Mouse (Mus musculus): ENCODE data around the gene Gjb1. TPM values are rescaled to one million over a fixed set of nuclear protein-coding genes. Genes with fewer than 3 reads are reported as not detected.

Gene Gjb1
- polyA plus RNA-seq, 1 experiment from 2014 or later = not detected

DNA sequence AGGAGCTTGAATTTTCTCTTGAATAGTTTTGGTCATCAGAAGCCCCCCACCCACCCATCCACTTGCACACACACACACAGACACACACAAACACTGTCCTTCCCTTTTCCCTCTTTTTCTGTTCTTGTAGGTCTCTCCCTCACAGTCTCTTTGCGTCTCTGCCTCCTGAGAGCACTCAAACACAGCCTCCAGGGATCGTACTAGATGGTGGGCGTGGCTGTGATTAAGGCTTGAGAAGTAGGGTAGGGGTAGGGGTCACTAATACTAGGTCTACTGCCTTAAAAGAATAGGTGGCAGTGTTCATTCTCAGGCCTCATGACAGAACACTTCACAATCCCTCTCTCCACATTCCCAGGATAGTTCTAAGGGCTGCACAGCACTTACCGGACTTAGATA is 44.5 kb downstream of the Gjb1 start, which contains the start of gene Zmym3:
TSS of gene Zmym3 (minus strand) at position 150 of the 396 bp plus-strand sequence.
- no peaks in the 10 kb centered on the region for H3K9me3 ChIP-seq
- peaks cover 61% of the 10 kb centered on the region for H3K27me3 ChIP-seq (replicated peaks; ENCODE audit: low read depth, poor library complexity, severe bottlenecking)
- DNase-seq (ENCODE audit: low spot score) = no peak
- peaks cover 21% of the 10 kb centered on the region for H3K4me1 ChIP-seq
- H3K4me3 ChIP-seq = peak within 1 kb of the TSS; percentile 72
- peak within 1 kb of the TSS; percentile 87 for H3K27ac ChIP-seq (replicated peaks)
- peaks cover 10% of the 10 kb centered on the region for H3K36me3 ChIP-seq (replicated peaks)
- WGBS = 26% methylated on average over 4 of the region's 4 CpGs

GRCm38 (mm10) chrX:101423462-101423861 is 47.3 kb downstream of the Gjb1 start:
- H3K36me3 ChIP-seq (replicated peaks) = no peaks in the 10 kb centered on the region
- DNase-seq (ENCODE audit: low spot score) = no peak
- H3K27me3 ChIP-seq (replicated peaks; ENCODE audit: low read depth, poor library complexity, severe bottlenecking) = peaks cover 35% of the 10 kb centered on the region
- no peak overlapping the region for H3K4me3 ChIP-seq
- H3K9me3 ChIP-seq = no peaks in the 10 kb centered on the region
- H3K4me1 ChIP-seq = peaks cover 15% of the 10 kb centered on the region
- WGBS = 81% methylated on average over 2 of the region's 2 CpGs
- H3K27ac ChIP-seq (replicated peaks) = no peak overlapping the region

- DNase-seq (ENCODE audit: low spot score) = no peak
- Histone ChIP-seq H3K4me3 (no peak overlapping the region), H3K36me3 (replicated peaks) (peaks cover 22% of the 10 kb centered on the region), H3K9me3 (no peaks in the 10 kb centered on the region), H3K27ac (replicated peaks) (no peak overlapping the region), H3K27me3 (replicated peaks; ENCODE audit: low read depth, poor library complexity, severe bottlenecking) (peaks cover 11% of the 10 kb centered on the region), H3K4me1 (0 out of 2 replicates have a peak, but pooled peaks cover 4% of the 10 kb centered on the region)
- WGBS = 0% methylated on average over 1 of the region's 1 CpGs
These were observed 51.6 kb downstream of the Gjb1 start for GRCm38 (mm10) chrX:101427774-101428173.

- H3K9me3 ChIP-seq = no peaks in the 10 kb centered on the region
- no peak for DNase-seq (ENCODE audit: low spot score)
- whole genome bisulfite sequencing = 27% methylated on average over 7 of the region's 7 CpGs
These were observed 52.6 kb downstream of the Gjb1 start for GRCm38 (mm10) chrX:101428785-101429141.

DNA sequence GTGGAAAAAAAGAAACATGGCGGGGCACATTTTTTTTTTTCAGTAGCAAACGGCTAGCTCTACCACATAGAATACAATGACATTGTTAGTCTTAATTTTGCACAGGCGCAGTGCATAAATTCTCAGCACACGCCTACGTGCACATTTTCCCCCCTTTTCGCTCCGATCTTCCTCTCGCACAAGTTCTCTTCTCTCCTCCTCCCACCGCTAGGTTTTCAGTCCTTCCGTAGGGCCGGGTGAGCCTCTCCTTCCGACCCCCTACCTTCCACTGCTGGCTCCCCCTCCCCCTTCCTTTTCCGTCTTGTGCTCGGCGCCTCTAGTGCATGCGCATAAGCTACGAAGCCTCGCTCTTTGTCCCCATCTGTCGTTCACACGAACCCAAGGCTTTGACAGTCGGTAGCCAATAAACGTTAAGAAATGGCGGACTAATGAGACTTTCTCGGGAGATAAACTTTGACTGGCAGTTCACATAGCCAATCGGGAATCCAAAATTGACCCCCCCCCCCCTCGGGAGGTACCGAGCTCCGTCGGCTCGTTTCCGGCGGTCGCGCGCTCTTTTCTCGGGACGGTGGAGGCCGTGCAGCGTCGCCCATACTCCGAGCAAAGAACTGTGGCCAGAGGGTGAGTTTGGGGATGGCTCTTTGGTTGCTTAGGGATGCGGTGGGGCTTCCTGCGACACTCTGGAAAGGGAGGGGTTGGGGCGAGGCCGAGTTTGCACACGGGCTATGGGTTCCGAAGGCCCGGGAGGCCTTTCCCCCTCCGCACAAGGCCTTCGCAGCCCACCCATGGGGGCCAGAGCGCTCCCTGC is 53.2 kb downstream of the Gjb1 start, which contains the start of gene Nono:
TSS of gene Nono (plus strand) at position 177 of the 808 bp plus-strand sequence.
- peak; percentile 91 for DNase-seq (ENCODE audit: low spot score)
- Histone ChIP-seq H3K27me3 (replicated peaks; ENCODE audit: low read depth, poor library complexity, severe bottlenecking) (peaks cover 11% of the 10 kb centered on the region), H3K9me3 (no peaks in the 10 kb centered on the region), H3K4me3 (peak within 1 kb of the TSS; percentile 72), H3K4me1 (0 out of 2 replicates have a peak, but pooled peaks cover 4% of the 10 kb centered on the region), H3K36me3 (replicated peaks) (peaks cover 36% of the 10 kb centered on the region), H3K27ac (replicated peaks) (peak within 1 kb of the TSS; percentile 98)
- WGBS = 25% methylated on average over 51 of the region's 51 CpGs

More at GRCm38 (mm10) chrX:101428785-101429141, 52.6 kb downstream of the Gjb1 start:
- Histone ChIP-seq H3K27me3 (replicated peaks; ENCODE audit: low read depth, poor library complexity, severe bottlenecking) (peaks cover 11% of the 10 kb centered on the region), H3K4me1 (0 out of 2 replicates have a peak, but pooled peaks cover 4% of the 10 kb centered on the region), H3K36me3 (replicated peaks) (peaks cover 30% of the 10 kb centered on the region), H3K4me3 (peak overlapping the region; percentile 72), H3K27ac (replicated peaks) (peak overlapping the region; percentile 98)

GRCm38 (mm10) chrX:101429976-101430375 is 53.8 kb downstream of the Gjb1 start:
- no peak for DNase-seq (ENCODE audit: low spot score)
- H3K4me1 ChIP-seq = 0 out of 2 replicates have a peak, but pooled peaks cover 4% of the 10 kb centered on the region
- 20% methylated on average over 14 of the region's 14 CpGs for WGBS
- H3K27me3 ChIP-seq (replicated peaks; ENCODE audit: low read depth, poor library complexity, severe bottlenecking) = peaks cover 11% of the 10 kb centered on the region
- peaks cover 43% of the 10 kb centered on the region for H3K36me3 ChIP-seq (replicated peaks)
- no peaks in the 10 kb centered on the region for H3K9me3 ChIP-seq
- peak overlapping the region; percentile 98 for H3K27ac ChIP-seq (replicated peaks)
- H3K4me3 ChIP-seq = peak overlapping the region; percentile 72

Other genes starting within 250 kb of the Gjb1 start
- 61.2 and 61.6 TPM in 2 replicates for gene Snx12, start 153.8 kb upstream of the Gjb1 start, polyA plus RNA-seq (2016; fragmentation: Nextera tagmentation; extraction: Ambion mirVana)
- gene Foxo4, start 121.8 kb upstream of the Gjb1 start, polyA plus RNA-seq (2016; fragmentation: Nextera tagmentation; extraction: Ambion mirVana) = 2.3 and 2.9 TPM in 2 replicates
- not detected in 2 replicates for gene Gm614, start 112.4 kb upstream of the Gjb1 start, polyA plus RNA-seq (2016; fragmentation: Nextera tagmentation; extraction: Ambion mirVana)
- gene Il2rg, start 108.1 kb upstream of the Gjb1 start, polyA plus RNA-seq (2016; fragmentation: Nextera tagmentation; extraction: Ambion mirVana) = 3.2 and 3.3 TPM in 2 replicates
- not detected in 2 replicates for gene Gm20489, start 107.4 kb upstream of the Gjb1 start, polyA plus RNA-seq (2016; fragmentation: Nextera tagmentation; extraction: Ambion mirVana)
- gene Med12, start 102.3 kb upstream of the Gjb1 start, polyA plus RNA-seq (2016; fragmentation: Nextera tagmentation; extraction: Ambion mirVana) = 37.7 and 39.0 TPM in 2 replicates
- gene Nlgn3, start 77.2 kb upstream of the Gjb1 start, polyA plus RNA-seq (2016; fragmentation: Nextera tagmentation; extraction: Ambion mirVana) = 4.9 and 8.3 TPM in 2 replicates
- 20.9 and 27.5 TPM in 2 replicates for gene Zmym3, start 44.5 kb downstream of the Gjb1 start, polyA plus RNA-seq (2016; fragmentation: Nextera tagmentation; extraction: Ambion mirVana)
- 646 and 656 TPM in 2 replicates for gene Nono, start 52.9 kb downstream of the Gjb1 start, polyA plus RNA-seq (2016; fragmentation: Nextera tagmentation; extraction: Ambion mirVana)
- gene Itgb1bp2, start 72.7 kb downstream of the Gjb1 start, polyA plus RNA-seq (2016; fragmentation: Nextera tagmentation; extraction: Ambion mirVana) = 2.3 and 3.2 TPM in 2 replicates
- gene Taf1, start 156.4 kb downstream of the Gjb1 start, polyA plus RNA-seq (2016; fragmentation: Nextera tagmentation; extraction: Ambion mirVana) = 20.3 and 23.4 TPM in 2 replicates

Data from embryonic facial prominence, embryonic 10.5 days (tissue).